16 mouse cellular contexts compared by ENCODE assay signal in the genomic region with DNA sequence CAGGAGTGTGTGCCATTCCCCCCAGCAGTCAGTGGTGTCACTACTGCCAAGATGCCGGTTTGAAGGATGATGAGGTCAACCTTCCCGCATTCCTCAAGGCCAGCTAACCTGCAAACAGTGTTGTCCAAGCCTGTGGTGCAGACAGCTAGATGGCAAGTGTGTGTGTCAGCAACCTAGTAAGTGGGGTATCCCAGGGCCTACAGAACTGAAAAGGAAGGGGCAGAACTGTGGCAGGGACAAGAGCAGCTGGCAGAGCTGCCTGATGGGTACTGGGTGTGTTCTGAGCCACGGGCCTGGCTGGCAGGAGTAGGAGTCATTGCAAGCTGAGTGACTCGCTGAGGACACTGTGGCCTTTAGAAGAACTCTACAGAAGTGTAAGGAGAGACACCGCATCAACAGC. TPM values are rescaled to one million over a fixed set of nuclear protein-coding genes. Genes with fewer than 3 reads are reported as not detected.
DNase-seq lines count a peak whose midpoint lies in the region.
"Had no signal": no experiment of that assay in that cellular context is flagged by ENCODE, and none has a peak within 500 bp of the region (broad histone marks: within the 10 kb centered on the region; RNA-seq: fewer than 3 reads in every experiment).

No protein-coding gene starts in this region.

- peak; percentile 60 for DNase-seq in adrenal gland, adult 2 months
- no peak for DNase-seq in adrenal gland, postnatal 4 days (ENCODE audit: low spot score in 2 of 2)
- DNase-seq in heart, adult 11 months = peak; percentile 91
- no peak for DNase-seq in heart, adult 8-10 months (ENCODE audit: low spot score)
- peak; percentile 68 for DNase-seq in 3T3-L1 (ENCODE audit: low read depth, low spot score)
- no peak for DNase-seq in retina, postnatal 1 day
- DNase-seq: adrenal gland, postnatal 10 days; cerebellum, adult 2 months; cerebellum, adult 9-11 months; cerebellum, postnatal 36 days; embryo, embryonic 11 days; gastrocnemius, postnatal 25 days; heart, postnatal 10 days; heart, postnatal 36 days; kidney, adult 18-20 months; kidney, adult 9 months had no signal

RNA-seq across cellular contexts. Expression of a gene that starts 31.4 kb away (rescaled TPM):
- 10 to 100 TPM; 23.4 to 25.2 TPM for total RNA-seq in adrenal gland, adult 2 months (2021)
- 31.1 and 46.9 TPM in 2 replicates for polyA plus RNA-seq in adrenal gland, adult 2 months (2012; rRNA removed)
- total RNA-seq in adrenal gland, postnatal 4 days (2021) = 10 to 100 TPM; 29.0 to 35.9 TPM
- 10 to 100 TPM in 3 of 4 experiments, 1 to 10 TPM in 1; 7.4 to 13.4 (median 10.2) TPM for total RNA-seq in heart, adult 8-10 months (2022)

RNA-seq across cellular contexts. Expression of a gene that starts 34.7 kb away (rescaled TPM):
- total RNA-seq in adrenal gland, adult 2 months (2021) = 10 to 100 TPM; 21.8 to 24.4 TPM
- 27.0 and 35.2 TPM in 2 replicates for polyA plus RNA-seq in adrenal gland, adult 2 months (2012; rRNA removed)
- 10 to 100 TPM; 26.3 to 31.9 TPM for total RNA-seq in adrenal gland, postnatal 4 days (2021)
- 1 to 10 TPM; 5.3 to 6.4 (median 5.8) TPM for total RNA-seq in heart, adult 8-10 months (2022)

RNA-seq across cellular contexts. Expression of a gene that starts 35.7 kb away (rescaled TPM):
- 10 to 100 TPM; 35.3 to 39.8 TPM for total RNA-seq in adrenal gland, adult 2 months (2021)
- 2.2 and 3.8 TPM in 2 replicates for polyA plus RNA-seq in adrenal gland, adult 2 months (2012; rRNA removed)
- total RNA-seq in adrenal gland, postnatal 4 days (2021) = 10 to 100 TPM; 39.7 to 42.3 TPM
- total RNA-seq in heart, adult 8-10 months (2022) = 10 to 100 TPM; 17.5 to 19.3 (median 17.8) TPM

Comparison
In these comparisons a context has a peak if more than half of its experiments do, and no peak if none do; other contexts are left out.
1. DNase-seq: peak in adrenal gland, adult 2 months (single experiment), heart, adult 11 months (single experiment) and 3T3-L1 (single experiment); none in adrenal gland, postnatal 4 days (0 of 2), heart, adult 8-10 months (single experiment) and retina, postnatal 1 day (single experiment).